Mouse (Mus musculus) lung, postnatal 0 days (tissue): ENCODE results near the gene Clec14a.

ENCODE experiments used
- CTCF ChIP-seq: IDR thresholded peaks from 2 replicates; pipeline ENCODE4 v1.5.1; 2016; ENCODE audit warnings: antibody characterized with exemption, mild to moderate bottlenecking
- EP300 ChIP-seq: IDR thresholded peaks from 2 replicates; pipeline ENCODE4 v1.6.1; 2016; ENCODE audit warnings: antibody characterized with exemption, mild to moderate bottlenecking, control low read depth

GRCm38 (mm10) chr12:58216218-58216617, 52.9 kb downstream of the Clec14a start:
- TF ChIP-seq EP300, result no peak
- no peak for TF ChIP-seq CTCF
